Mouse (Mus musculus): ENCODE results near the gene Gm3667. TPM values are rescaled to one million over a fixed set of nuclear protein-coding genes. Genes with fewer than 3 reads are reported as not detected.
A peak's percentile ranks its signal among the peaks of the same experiment; 100 is the strongest.
"Not testable (repeated sequence)": the region's sequence is repeated elsewhere in the genome, so short reads cannot be mapped to it uniquely, and the experiment has no call there.

Gene Gm3667
- 1.6 TPM in 2 replicates for polyA plus RNA-seq (2016; fragmentation: Nextera tagmentation; extraction: Ambion mirVana)

DNA sequence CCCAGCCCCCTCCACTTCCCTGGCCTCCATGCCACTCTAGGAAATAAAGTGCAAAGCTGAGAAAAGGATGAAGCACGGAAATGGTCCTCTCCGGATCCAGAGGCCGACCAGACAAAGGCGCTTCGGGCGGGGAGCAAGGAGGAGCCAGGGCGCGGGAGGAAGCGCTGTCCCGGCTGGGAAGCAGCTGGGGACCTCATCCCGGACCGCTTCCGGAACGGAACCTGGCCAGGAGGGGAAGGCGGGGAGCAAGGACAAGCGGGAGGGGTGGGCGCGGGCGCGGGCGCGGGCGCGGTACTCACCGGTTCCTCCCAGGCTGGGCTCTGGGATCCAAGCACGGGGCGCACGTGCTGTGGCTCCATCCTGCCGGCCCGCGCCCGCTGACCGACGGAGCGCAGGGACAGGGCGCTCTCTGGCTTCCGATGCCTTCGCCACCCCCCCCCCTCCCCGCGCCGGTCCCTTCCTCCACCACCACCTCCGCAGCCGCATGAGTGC, at the start of gene Gm3667:
Gene Gm3667, minus strand, starts transcription at position 442 of the 492 bp plus-strand sequence.
- WGBS, result 0% methylated on average over 26 of the region's 43 CpGs
- H3K4me1 ChIP-seq; H3K27me3 ChIP-seq (ENCODE audit: poor library complexity, severe bottlenecking); H3K36me3 ChIP-seq (replicated peaks); H3K9me3 ChIP-seq: not testable (repeated sequence)
- peak within 1 kb of the TSS; percentile 54 for H3K4me3 ChIP-seq
- DNase-seq (ENCODE audit: extremely low spot score, low spot score), result peak; percentile 14
- peak within 1 kb of the TSS; percentile 84 for H3K27ac ChIP-seq

DNA sequence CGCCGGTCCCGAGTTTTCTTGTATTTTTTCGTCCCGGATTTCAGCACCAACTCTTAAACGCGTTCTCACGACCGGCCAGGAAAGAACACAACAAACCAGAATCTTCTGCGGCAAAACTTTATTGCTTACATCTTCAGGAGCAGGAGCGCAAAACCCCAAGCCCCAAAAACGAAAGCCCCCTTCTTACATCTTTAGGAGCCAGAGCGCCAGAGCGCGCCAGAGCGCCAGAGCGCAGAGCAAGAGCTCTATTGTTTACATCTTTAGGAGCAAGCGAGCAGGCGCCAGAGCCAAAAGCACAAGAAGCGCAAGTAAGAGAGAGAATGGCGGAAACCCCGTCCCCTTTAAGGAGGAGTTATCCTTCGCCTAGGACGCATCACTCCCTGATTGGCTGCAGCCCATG, 10.1 kb upstream of the Gm3667 start:
- DNase-seq (ENCODE audit: extremely low spot score, low spot score); H3K4me1 ChIP-seq; H3K4me3 ChIP-seq; H3K27me3 ChIP-seq (ENCODE audit: poor library complexity, severe bottlenecking); H3K9me3 ChIP-seq; H3K36me3 ChIP-seq (replicated peaks); H3K27ac ChIP-seq: not testable (repeated sequence)
- 95% methylated on average over 20 of the region's 24 CpGs for WGBS

- peak overlapping the region; percentile 54 for H3K4me3 ChIP-seq
- not testable (repeated sequence) for H3K27ac ChIP-seq
These were observed 951 bp downstream of the Gm3667 start for GRCm38 (mm10) chr14:6888811-6889210.

GRCm38 (mm10) chr14:6840211-6840610, 49.6 kb downstream of the Gm3667 start, which contains the start of gene Gm3642:
TSS of gene Gm3642 (minus strand) at chr14:6840311.
- not testable (repeated sequence) for H3K4me1 ChIP-seq; H3K27me3 ChIP-seq (ENCODE audit: poor library complexity, severe bottlenecking); H3K36me3 ChIP-seq (replicated peaks); H3K9me3 ChIP-seq; DNase-seq (ENCODE audit: extremely low spot score, low spot score); H3K27ac ChIP-seq; H3K4me3 ChIP-seq
- no CpG with 5 or more reads among the region's 3 CpGs for WGBS

More at GRCm38 (mm10) chr14:6888811-6889210, 951 bp downstream of the Gm3667 start:
- not testable (repeated sequence) for H3K4me1 ChIP-seq; H3K27me3 ChIP-seq (ENCODE audit: poor library complexity, severe bottlenecking); H3K36me3 ChIP-seq (replicated peaks); H3K9me3 ChIP-seq; DNase-seq (ENCODE audit: extremely low spot score, low spot score)
- WGBS, result 12% methylated on average over 5 of the region's 5 CpGs

DNA sequence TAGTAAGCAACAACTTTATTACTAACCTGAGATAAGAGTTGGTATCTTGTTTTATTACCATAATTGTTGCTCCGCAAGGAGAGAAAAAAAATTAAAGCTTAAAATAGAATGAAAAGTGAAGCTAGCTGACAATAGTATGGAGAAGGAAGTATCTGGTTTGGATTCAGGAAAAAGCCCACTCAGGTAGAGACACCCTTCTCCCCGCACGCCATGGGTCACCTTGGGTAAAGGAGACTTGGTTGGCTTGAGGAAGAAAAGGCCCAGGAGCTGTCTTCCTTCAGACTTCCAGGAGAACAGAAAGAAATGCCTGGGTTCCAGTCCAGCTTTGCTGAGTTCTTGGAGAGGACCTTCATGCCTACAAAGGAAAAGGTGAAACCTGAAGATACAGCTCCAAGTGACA, 66.5 kb downstream of the Gm3667 start:
- H3K4me1 ChIP-seq; DNase-seq (ENCODE audit: extremely low spot score, low spot score); H3K4me3 ChIP-seq; H3K9me3 ChIP-seq; H3K27me3 ChIP-seq (ENCODE audit: poor library complexity, severe bottlenecking); H3K27ac ChIP-seq; H3K36me3 ChIP-seq (replicated peaks): not testable (repeated sequence)
- 96% methylated on average over 3 of the region's 3 CpGs for WGBS

Other genes starting within 250 kb of the Gm3667 start
- not detected in 2 replicates for gene Gm10251, start 205.8 kb downstream of the Gm3667 start, polyA plus RNA-seq (2016; fragmentation: Nextera tagmentation; extraction: Ambion mirVana)
- not detected in 2 replicates for gene Gm8050, start 169.7 kb downstream of the Gm3667 start, polyA plus RNA-seq (2016; fragmentation: Nextera tagmentation; extraction: Ambion mirVana)
- gene Gm3636, start 147.6 kb downstream of the Gm3667 start, polyA plus RNA-seq (2016; fragmentation: Nextera tagmentation; extraction: Ambion mirVana), result 4.7 and 5.1 TPM in 2 replicates
- not detected in 2 replicates for gene Gm8362, start 115.6 kb downstream of the Gm3667 start, polyA plus RNA-seq (2016; fragmentation: Nextera tagmentation; extraction: Ambion mirVana)
- gene Gm3642, start 49.7 kb downstream of the Gm3667 start, polyA plus RNA-seq (2016; fragmentation: Nextera tagmentation; extraction: Ambion mirVana), result not detected in 2 replicates
- not detected in 2 replicates for gene Gm6356, start 83.9 kb upstream of the Gm3667 start, polyA plus RNA-seq (2016; fragmentation: Nextera tagmentation; extraction: Ambion mirVana)
- gene Gm10406, start 137.5 kb upstream of the Gm3667 start, polyA plus RNA-seq (2016; fragmentation: Nextera tagmentation; extraction: Ambion mirVana), result 0.85 and 1.3 TPM in 2 replicates
- not detected in 2 replicates for gene Gm3685, start 155.0 kb upstream of the Gm3667 start, polyA plus RNA-seq (2016; fragmentation: Nextera tagmentation; extraction: Ambion mirVana)
- 1.1 and 1.4 TPM in 2 replicates for gene Gm3696, start 210.7 kb upstream of the Gm3667 start, polyA plus RNA-seq (2016; fragmentation: Nextera tagmentation; extraction: Ambion mirVana)
- gene Gm6676, start 235.4 kb upstream of the Gm3667 start, polyA plus RNA-seq (2016; fragmentation: Nextera tagmentation; extraction: Ambion mirVana), result not detected in 2 replicates

Data from forebrain, embryonic 10.5 days (tissue).